Mouse (Mus musculus): ENCODE measurements around the gene Polr3h.

The Polr3h gene

GRCm38 (mm10) chr15:81949476-81950131 lies 23.6 kb upstream of the Polr3h start:
- no peak for DNase-seq (ENCODE audit: low spot score in 2 of 2)

- DNase-seq (ENCODE audit: low spot score in 2 of 2), result no peak
Observed at GRCm38 (mm10) chr15:81949076-81949475, 23.0 kb upstream of the Polr3h start.

GRCm38 (mm10) chr15:81943176-81943749 lies 17.2 kb upstream of the Polr3h start:
- DNase-seq (ENCODE audit: low spot score in 2 of 2), result no peak

- DNase-seq (ENCODE audit: low spot score in 2 of 2), result no peak
Observed at GRCm38 (mm10) chr15:81941010-81941409, 15.0 kb upstream of the Polr3h start.

GRCm38 (mm10) chr15:81940219-81940618 lies 14.2 kb upstream of the Polr3h start:
- DNase-seq (ENCODE audit: low spot score in 2 of 2), result no peak

GRCm38 (mm10) chr15:81939774-81940173 lies 13.7 kb upstream of the Polr3h start:
- no peak for DNase-seq (ENCODE audit: low spot score in 2 of 2)

- no peak for DNase-seq (ENCODE audit: low spot score in 2 of 2)
Observed at GRCm38 (mm10) chr15:81939157-81939715, 13.2 kb upstream of the Polr3h start.

GRCm38 (mm10) chr15:81938246-81938645 lies 12.2 kb upstream of the Polr3h start:
- no peak for DNase-seq (ENCODE audit: low spot score in 2 of 2)

- peak in 1 of 2 experiments; percentile 44 for DNase-seq (ENCODE audit: low spot score in 2 of 2)
Observed at GRCm38 (mm10) chr15:81937098-81937972, 11.3 kb upstream of the Polr3h start.

- DNase-seq (ENCODE audit: low spot score in 2 of 2), result peak; percentile 62 to 69
Observed at GRCm38 (mm10) chr15:81936679-81937078, 10.6 kb upstream of the Polr3h start, which contains the start of gene Csdc2. Gene Csdc2, plus strand, starts transcription at chr15:81936759.

GRCm38 (mm10) chr15:81935869-81936637 lies 10.0 kb upstream of the Polr3h start:
- DNase-seq (ENCODE audit: low spot score in 2 of 2), result no peak

- no peak for DNase-seq (ENCODE audit: low spot score in 2 of 2)
Observed at GRCm38 (mm10) chr15:81933986-81934385, 7.9 kb upstream of the Polr3h start.

GRCm38 (mm10) chr15:81932951-81933470 lies 7.0 kb upstream of the Polr3h start:
- peak in 1 of 2 experiments; percentile 42 for DNase-seq (ENCODE audit: low spot score in 2 of 2)

- no peak for DNase-seq (ENCODE audit: low spot score in 2 of 2)
Observed at GRCm38 (mm10) chr15:81928277-81928676, 2.2 kb upstream of the Polr3h start.

GRCm38 (mm10) chr15:81927741-81928140 lies 1.7 kb upstream of the Polr3h start:
- no peak for DNase-seq (ENCODE audit: low spot score in 2 of 2)

GRCm38 (mm10) chr15:81926446-81926822 lies 394 bp upstream of the Polr3h start:
- no peak for DNase-seq (ENCODE audit: low spot score in 2 of 2)

GRCm38 (mm10) chr15:81924933-81925332 lies 1.1 kb downstream of the Polr3h start:
- no peak for DNase-seq (ENCODE audit: low spot score in 2 of 2)

- DNase-seq (ENCODE audit: low spot score in 2 of 2), result no peak
Observed at GRCm38 (mm10) chr15:81921255-81921654, 4.8 kb downstream of the Polr3h start.

- no peak for DNase-seq (ENCODE audit: low spot score in 2 of 2)
Observed at GRCm38 (mm10) chr15:81920546-81921217, 5.4 kb downstream of the Polr3h start.

- DNase-seq (ENCODE audit: low spot score in 2 of 2), result no peak
Observed at GRCm38 (mm10) chr15:81919062-81919461, 7.0 kb downstream of the Polr3h start.

Measured in urinary bladder, postnatal 4 days (tissue).